ENCODE assay signal across 8 mouse cellular contexts in the genomic region with DNA sequence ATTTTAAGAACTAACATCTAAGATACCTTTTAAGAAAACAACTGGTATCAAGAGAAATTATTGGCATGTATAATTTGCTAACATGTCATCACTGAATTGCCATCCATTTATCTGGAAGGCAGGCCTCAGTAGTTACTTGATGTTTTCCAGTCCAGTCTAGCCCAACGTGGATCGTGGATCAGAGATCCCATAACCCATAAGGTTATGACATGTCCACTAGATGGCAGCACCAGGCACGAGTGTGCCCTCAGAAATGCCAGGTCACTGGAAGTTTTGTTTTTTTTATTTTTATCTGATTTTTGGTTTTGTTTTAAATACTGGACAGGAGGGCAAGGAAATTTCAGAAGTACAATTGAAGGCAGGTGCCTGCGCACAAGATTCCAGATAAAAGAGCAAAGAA.
A peak's percentile ranks its signal among the peaks of the same experiment; 100 is the strongest.
DNase-seq lines count a peak whose midpoint lies in the region; ATAC-seq and TF ChIP-seq lines count a peak whose summit lies in the region.

No protein-coding gene starts in this region.

- no peaks in the 10 kb centered on the region for H3K79me2 ChIP-seq in CH12.LX (replicated peaks; ENCODE audit: control insufficient read depth, extremely low read depth, insufficient read depth, poor library complexity, severe bottlenecking)

- peak; percentile 50 for TF ChIP-seq RAD21 in CH12.LX (IDR thresholded peaks at IDR 0.05; ENCODE audit: low read depth, low read length)

- no peaks in the 10 kb centered on the region for H3K27me3 ChIP-seq in kidney, adult 2 months (replicated peaks; ENCODE audit: control insufficient read depth, insufficient read depth, low read length)
- no peaks in the 10 kb centered on the region for H3K27me3 ChIP-seq in kidney, embryonic 14.5 days (ENCODE audit: control insufficient read depth, insufficient read depth, low read length)
- H3K27me3 ChIP-seq in CH12.LX (replicated peaks), result no peaks in the 10 kb centered on the region
- no peaks in the 10 kb centered on the region for H3K27me3 ChIP-seq in embryonic facial prominence, embryonic 14.5 days (replicated peaks; ENCODE audit: control insufficient read depth, insufficient read depth, low read length)

- no peak for TF ChIP-seq POLR2A in kidney, adult 2 months (IDR thresholded peaks at IDR 0.05; ENCODE audit: low read depth, low read length)
- no peak for TF ChIP-seq POLR2A in CH12.LX (IDR thresholded peaks at IDR 0.05; ENCODE audit: low read depth, low read length)

- H3K4me2 ChIP-seq in kidney, embryonic 14.5 days (replicated peaks; ENCODE audit: low read depth, low read length), result no peak overlapping the region
- H3K4me2 ChIP-seq in CH12.LX (ENCODE audit: insufficient read depth, low read depth, poor library complexity, severe bottlenecking), result peak overlapping the region; percentile 74; the same call in 1 of the 2 replicates
- no peak overlapping the region for H3K4me2 ChIP-seq in embryonic facial prominence, embryonic 14.5 days (ENCODE audit: low read depth, low read length)

- DNase-seq in kidney, adult 2 months, result peak; percentile 61
- DNase-seq in CH12.LX (ENCODE audit: extremely low read depth), result peak; percentile 64
- DNase-seq in adrenal gland, postnatal 14 days, result peak; percentile 82
- peak; percentile 71 for DNase-seq in embryonic facial prominence, embryonic 14.5 days (ENCODE audit: low spot score)
- peak; percentile 78 for DNase-seq in kidney, postnatal 10 days
- peak; percentile 75 for DNase-seq in naive thymus-derived CD4-positive, alpha-beta T cell, adult 2 months (ENCODE audit: low read depth)
- DNase-seq in thymus, postnatal 4 days, result peak; percentile 71

- H3K27ac ChIP-seq in kidney, adult 2 months (ENCODE audit: insufficient read depth, low read depth, low read length), result no peak overlapping the region
- H3K27ac ChIP-seq in kidney, embryonic 14.5 days (ENCODE audit: low read depth, low read length), result no peak overlapping the region
- no peak overlapping the region for H3K27ac ChIP-seq in CH12.LX (ENCODE audit: insufficient read depth, low read depth)
- H3K27ac ChIP-seq in embryonic facial prominence, embryonic 14.5 days (replicated peaks; ENCODE audit: low read depth, low read length), result no peak overlapping the region

- no peak for ATAC-seq in kidney, embryonic 14.5 days (ENCODE audit: low FRiP score, low TSS enrichment)
- ATAC-seq in embryonic facial prominence, embryonic 14.5 days (ENCODE audit: low read depth), result no peak

- no peaks in the 10 kb centered on the region for H3K36me3 ChIP-seq in kidney, adult 2 months (ENCODE audit: control insufficient read depth, insufficient read depth, low read length)
- H3K36me3 ChIP-seq in kidney, embryonic 14.5 days (ENCODE audit: control insufficient read depth, insufficient read depth, low read length), result no peaks in the 10 kb centered on the region
- H3K36me3 ChIP-seq in CH12.LX (replicated peaks in 1 of 2; ENCODE audit: control insufficient read depth in 1 of 2, insufficient read depth in 1 of 2, low read length in 1 of 2), result no peaks in the 10 kb centered on the region
- H3K36me3 ChIP-seq in embryonic facial prominence, embryonic 14.5 days (ENCODE audit: control insufficient read depth, insufficient read depth, low read length), result no peaks in the 10 kb centered on the region

- 19% methylated on average over 4 of the region's 4 CpGs for WGBS in kidney, adult 2 months
- WGBS in kidney, embryonic 14.5 days, result 35% methylated on average over 4 of the region's 4 CpGs
- 28% methylated on average over 4 of the region's 4 CpGs for WGBS in embryonic facial prominence, embryonic 14.5 days

- no peaks in the 10 kb centered on the region for H3K9me3 ChIP-seq in kidney, embryonic 14.5 days (ENCODE audit: control insufficient read depth, low read length)
- no peaks in the 10 kb centered on the region for H3K9me3 ChIP-seq in CH12.LX (replicated peaks; ENCODE audit: low read length)
- no peaks in the 10 kb centered on the region for H3K9me3 ChIP-seq in embryonic facial prominence, embryonic 14.5 days (ENCODE audit: control insufficient read depth, low read length)

- H3K9ac ChIP-seq in kidney, embryonic 14.5 days (ENCODE audit: low read depth, low read length), result no peak overlapping the region
- no peak overlapping the region; the same call in 1 of the 2 replicates for H3K9ac ChIP-seq in CH12.LX (ENCODE audit: insufficient read depth, low read depth)
- no peak overlapping the region for H3K9ac ChIP-seq in embryonic facial prominence, embryonic 14.5 days (ENCODE audit: low read depth, low read length)

- in situ Hi-C loops in CH12.LX (cut with MboI; ENCODE audit: low pct_ligation_motif_present, low pct_unique_long_range_greater_than_20kb, low sequenced_read_pairs), result no loop called here

- no peaks in the 10 kb centered on the region for H3K4me1 ChIP-seq in kidney, adult 2 months (ENCODE audit: control insufficient read depth, insufficient read depth, low read length)
- H3K4me1 ChIP-seq in kidney, embryonic 14.5 days (ENCODE audit: control insufficient read depth, insufficient read depth, low read length), result no peaks in the 10 kb centered on the region
- H3K4me1 ChIP-seq in CH12.LX (ENCODE audit: control insufficient read depth in 1 of 2, insufficient read depth in 2 of 2), result peaks cover 3 to 4% of the 10 kb centered on the region in 2 experiments; a peak in 3 of 4 replicates
- H3K4me1 ChIP-seq in embryonic facial prominence, embryonic 14.5 days (ENCODE audit: control insufficient read depth, insufficient read depth, low read length), result no peaks in the 10 kb centered on the region

- peak; percentile 83 for TF ChIP-seq CTCF in kidney, adult 2 months (conservative IDR thresholded peaks at IDR 0.05; ENCODE audit: insufficient read depth, insufficient read length, low read depth, low read length)
- peak; percentile 75 for TF ChIP-seq CTCF in CH12.LX (conservative IDR thresholded peaks at IDR 0.05 in 1 of 2, IDR thresholded peaks at IDR 0.05 in 1 of 2; ENCODE audit: low read depth in 2 of 2, low read length in 2 of 2)

- dilution Hi-C loops in CH12.LX (cut with MboI; ENCODE audit: extremely low pct_ligation_motif_present, extremely low pct_unique_long_range_greater_than_20kb, low sequenced_read_pairs), result no loop called here

- H3K4me3 ChIP-seq in kidney, adult 2 months (ENCODE audit: insufficient read depth, low read depth, low read length), result no peak overlapping the region
- no peak overlapping the region for H3K4me3 ChIP-seq in kidney, embryonic 14.5 days (ENCODE audit: low read length)
- no peak overlapping the region for H3K4me3 ChIP-seq in CH12.LX (replicated peaks in 1 of 3; ENCODE audit: low read depth in 2 of 3, low read length in 2 of 3, poor library complexity in 1 of 3)
- H3K4me3 ChIP-seq in embryonic facial prominence, embryonic 14.5 days (ENCODE audit: low read depth, low read length), result no peak overlapping the region

- TF ChIP-seq EP300 in CH12.LX (IDR thresholded peaks at IDR 0.05; ENCODE audit: low read length), result no peak

TF ChIP-seq in CH12.LX, 34 proteins besides CTCF, POLR2A, EP300 and RAD21:
- TF ChIP-seq SMC3 (IDR thresholded peaks at IDR 0.05; ENCODE audit: low read depth, low read length) (peak; percentile 78), ZNF384 (IDR thresholded peaks at IDR 0.05; ENCODE audit: low read depth, low read length) (peak; percentile 46; the same call in 1 of the 2 replicates), KAT2A (IDR thresholded peaks at IDR 0.05; ENCODE audit: insufficient replicate concordance, low read length) (no peak), JUN (IDR thresholded peaks at IDR 0.05; ENCODE audit: insufficient read depth, low read depth, low read length) (no peak), BHLHE40 (IDR thresholded peaks at IDR 0.05; ENCODE audit: low read depth, low read length) (peak; percentile 41), MYC (IDR thresholded peaks at IDR 0.05; ENCODE audit: low read depth, low read length) (peak; percentile 49; the same call in 1 of the 2 replicates), TBP (conservative IDR thresholded peaks at IDR 0.05; ENCODE audit: low read depth, low read length) (no peak)
